Mouse (Mus musculus) C2C12 (cell line): ENCODE measurements around the gene Pdlim5.

ENCODE experiments used
- CEBPB ChIP-seq: IDR thresholded peaks from one replicate; pipeline ENCODE4 v1.6.1; 2011; ENCODE audit warnings: low read depth, mild to moderate bottlenecking, control low read depth, moderate library complexity
- CTCF ChIP-seq: IDR thresholded peaks from one replicate; pipeline ENCODE4 v1.5.1; 2011; ENCODE audit not compliant: control insufficient read depth, insufficient read depth, insufficient read length
- FOSL1 ChIP-seq: IDR thresholded peaks from one replicate; pipeline ENCODE4 v1.8.0; 2011; ENCODE audit warnings: mild to moderate bottlenecking, low read length; ENCODE audit not compliant: poor library complexity, insufficient read depth, severe bottlenecking
- MAX ChIP-seq: IDR thresholded peaks from one replicate; pipeline ENCODE4 v1.6.1; 2011; ENCODE audit warnings: mild to moderate bottlenecking, control low read depth
- MYOD1 ChIP-seq: IDR thresholded peaks from one replicate; pipeline ENCODE4 v1.6.1; 2011; ENCODE audit warnings: low read depth; ENCODE audit not compliant: control insufficient read depth, insufficient read length
- MYOG ChIP-seq: IDR thresholded peaks from one replicate; pipeline ENCODE4 v1.6.1; 2011; ENCODE audit not compliant: control insufficient read depth, insufficient read length; ENCODE audit errors: extremely low read depth

DNA sequence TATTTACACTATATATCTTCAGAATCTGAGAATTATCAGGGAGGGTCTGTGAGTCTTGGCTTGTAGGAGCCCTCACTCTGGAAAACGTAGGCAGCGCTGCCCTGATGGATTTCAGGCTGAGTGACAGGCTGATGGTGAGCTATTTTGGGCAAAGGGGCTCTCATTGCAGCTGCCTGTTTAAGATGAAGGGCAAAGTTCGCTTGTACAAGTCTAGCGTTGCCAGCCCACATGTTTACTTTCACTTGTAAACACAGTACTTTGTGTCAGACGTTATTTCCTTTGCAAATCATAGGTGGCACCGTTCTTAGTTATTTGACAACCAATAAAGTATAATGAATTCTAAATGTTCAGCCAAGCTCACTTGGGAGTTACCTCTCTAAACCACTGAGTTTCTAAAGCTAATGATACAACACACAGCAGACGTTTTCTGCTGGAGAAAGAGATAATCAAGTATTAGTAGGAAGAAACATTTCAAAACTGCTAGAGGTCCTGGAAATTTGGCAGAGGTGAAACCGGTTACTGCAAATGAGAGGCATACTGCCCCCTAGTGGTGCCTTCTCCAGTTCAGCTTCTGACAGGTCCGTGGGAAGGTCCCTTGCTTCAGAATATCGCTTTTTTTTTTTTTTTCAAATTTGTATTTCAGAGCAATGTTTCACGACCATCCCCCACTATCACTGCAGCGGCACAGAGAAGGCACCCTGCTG is 47.7 kb upstream of the Pdlim5 start:
- peak; percentile 33 for TF ChIP-seq CTCF
- TF ChIP-seq MYOD1: no peak
- TF ChIP-seq FOSL1: no peak
- TF ChIP-seq MYOG: no peak
- no peak for TF ChIP-seq MAX
- no peak for TF ChIP-seq CEBPB
